Mouse (Mus musculus) kidney, adult 2 months (tissue): ENCODE measurements around the gene Maged2. TPM values are rescaled to one million over a fixed set of nuclear protein-coding genes. Genes with fewer than 3 reads are reported as not detected.
"Not testable (repeated sequence)": the region's sequence is repeated elsewhere in the genome, so short reads cannot be mapped to it uniquely, and the experiment has no call there.

Source experiments
- DNase-seq: peaks from one replicate; pipeline ENCODE4 v3.0.0; 2021
- H3K27ac ChIP-seq: fragments of 200-500 bp; 2 replicates; pipeline ENCODE4 v1.5.1; 2012; ENCODE audit warnings: low read depth, low read length, control low read depth, inconsistent platforms; ENCODE audit not compliant: insufficient read depth
- H3K27me3 ChIP-seq: fragments of 200-500 bp; replicated peaks from 2 replicates; pipeline ENCODE4 v1.6.1; 2012; ENCODE audit warnings: mild to moderate bottlenecking, moderate library complexity, low read length, inconsistent platforms; ENCODE audit not compliant: control insufficient read depth, insufficient read depth
- H3K36me3 ChIP-seq: fragments of 200-500 bp; 2 replicates; pipeline ENCODE4 v1.6.1; 2012; ENCODE audit warnings: mild to moderate bottlenecking, moderate library complexity, low read length, inconsistent platforms; ENCODE audit not compliant: control insufficient read depth, insufficient read depth
- H3K4me1 ChIP-seq: fragments of 200-500 bp; 2 replicates; pipeline ENCODE4 v1.6.1; 2011; ENCODE audit warnings: low read length; ENCODE audit not compliant: control insufficient read depth, insufficient read depth
- H3K4me3 ChIP-seq: fragments of 200-500 bp; 2 replicates; pipeline ENCODE4 v1.5.1; 2011; ENCODE audit warnings: mild to moderate bottlenecking, low read depth, low read length, control low read depth; ENCODE audit not compliant: insufficient read depth
- CTCF ChIP-seq: fragments of 200-500 bp; conservative IDR thresholded peaks from 2 replicates; pipeline ENCODE4 v1.5.1; 2011; ENCODE audit warnings: low read depth, mild to moderate bottlenecking, control low read depth, low read length, moderate library complexity, mixed read lengths; ENCODE audit not compliant: insufficient read depth, insufficient read length
- POLR2A ChIP-seq: fragments of 200-500 bp; IDR thresholded peaks from one replicate; pipeline ENCODE4 v1.6.1; 2011; ENCODE audit warnings: low read depth, low read length, control low read depth
- WGBS: fragments of 180-500 bp; shearing (Covaris S2); methylation state at CpG from one replicate; pipeline ENCODE4 v1.1.7; 2018; 5-methylcytosine and 5-hydroxymethylcytosine counted together
- polyA plus RNA-seq: library from polyadenylated mRNA; depleted of rRNA; stranded (reverse); fragments of >200 nt; gene quantifications from 2 replicates; pipeline ENCODE4 v1.2.3, GENCODE M21; 2012; rRNA removed

The Maged2 gene
- polyA plus RNA-seq: 23.6 and 26.1 TPM in 2 replicates

GRCm38 (mm10) chrX:150814139-150814469 lies at the start of gene Maged2:
TSS of gene Maged2 (minus strand) at chrX:150814345.
- Histone ChIP-seq H3K4me3 (peak within 1 kb of the TSS; percentile 50), H3K4me1 (no peaks in the 10 kb centered on the region), H3K27me3 (no peaks in the 10 kb centered on the region), H3K36me3 (no peaks in the 10 kb centered on the region), H3K27ac (no peak within 1 kb of the TSS)
- TF ChIP-seq POLR2A (no peak), CTCF (no peak)
- 4% methylated on average over 7 of the region's 7 CpGs for WGBS
- no peak for DNase-seq

- Histone ChIP-seq H3K27ac (no peak overlapping the region), H3K4me1 (no peaks in the 10 kb centered on the region), H3K27me3 (no peaks in the 10 kb centered on the region), H3K36me3 (no peaks in the 10 kb centered on the region), H3K4me3 (no peak overlapping the region)
- WGBS: 54% methylated on average over 8 of the region's 8 CpGs
- no peak for TF ChIP-seq CTCF
- TF ChIP-seq POLR2A: no peak
- no peak for DNase-seq
Observed at GRCm38 (mm10) chrX:150848230-150848629, 34.1 kb upstream of the Maged2 start.

GRCm38 (mm10) chrX:150845480-150846205 lies 31.5 kb upstream of the Maged2 start:
- not testable (repeated sequence) for H3K4me3 ChIP-seq, H3K27ac ChIP-seq, H3K4me1 ChIP-seq, H3K27me3 ChIP-seq, H3K36me3 ChIP-seq, DNase-seq
- WGBS: 54% methylated on average over 6 of the region's 10 CpGs

- H3K27me3 ChIP-seq, DNase-seq, H3K4me1 ChIP-seq, H3K27ac ChIP-seq, H3K4me3 ChIP-seq, H3K36me3 ChIP-seq: not testable (repeated sequence)
- 83% methylated on average over 2 of the region's 4 CpGs for WGBS
Observed at GRCm38 (mm10) chrX:150843257-150843656, 29.1 kb upstream of the Maged2 start.

GRCm38 (mm10) chrX:150830297-150830696 lies 16.2 kb upstream of the Maged2 start:
- no peak for DNase-seq

GRCm38 (mm10) chrX:150817278-150817677 lies 3.1 kb upstream of the Maged2 start:
- no peaks in the 10 kb centered on the region for H3K4me1 ChIP-seq
- H3K36me3 ChIP-seq: no peaks in the 10 kb centered on the region
- H3K27me3 ChIP-seq: no peaks in the 10 kb centered on the region
- no peak overlapping the region for H3K4me3 ChIP-seq
- no peak for DNase-seq
- H3K27ac ChIP-seq: no peak overlapping the region
- TF ChIP-seq POLR2A (no peak), CTCF (no peak)

More at GRCm38 (mm10) chrX:150830297-150830696, 16.2 kb upstream of the Maged2 start:
- H3K36me3 ChIP-seq: no peaks in the 10 kb centered on the region
- no peak overlapping the region for H3K4me3 ChIP-seq
- no peaks in the 10 kb centered on the region for H3K27me3 ChIP-seq
- 69% methylated on average over 4 of the region's 4 CpGs for WGBS
- TF ChIP-seq CTCF: no peak
- no peak for TF ChIP-seq POLR2A
- H3K4me1 ChIP-seq: no peaks in the 10 kb centered on the region
- no peak overlapping the region for H3K27ac ChIP-seq

- Histone ChIP-seq H3K36me3 (no peaks in the 10 kb centered on the region), H3K27me3 (no peaks in the 10 kb centered on the region), H3K27ac (no peak overlapping the region), H3K4me1 (no peaks in the 10 kb centered on the region), H3K4me3 (no peak overlapping the region)
- TF ChIP-seq CTCF (no peak), POLR2A (no peak)
- no peak for DNase-seq
- 89% methylated on average over 1 of the region's 1 CpGs for WGBS
Observed at GRCm38 (mm10) chrX:150815601-150816000, 1.5 kb upstream of the Maged2 start.
